Mouse (Mus musculus) left cerebral cortex, adult 18-20 months (tissue): ENCODE results near the gene Ankrd55. TPM values are rescaled to one million over a fixed set of nuclear protein-coding genes. Genes with fewer than 3 reads are reported as not detected.

ENCODE experiments used
- DNase-seq, 2 experiments: peaks; one replicate each; pipeline ENCODE4 v3.0.0; 2021 to 2022; ENCODE audit warnings: low spot score in 2 of 2, mixed read lengths in 1 of 2
- total RNA-seq, 2 experiments: library from RNA; stranded (reverse); gene quantifications; 2 replicates each; pipeline ENCODE4 v1.2.3; 2021

Ankrd55 gene
- total RNA-seq, 2 experiments from 2014 or later, result 4.9 to 5.4 TPM

GRCm38 (mm10) chr13:112340761-112341160 lies 52.5 kb downstream of the Ankrd55 start:
- no peak for DNase-seq

GRCm38 (mm10) chr13:112342971-112343627 lies 54.8 kb downstream of the Ankrd55 start:
- DNase-seq, result no peak

- no peak for DNase-seq
Measured at GRCm38 (mm10) chr13:112343628-112344009, 55.4 kb downstream of the Ankrd55 start.

- DNase-seq, result no peak
Measured at GRCm38 (mm10) chr13:112344270-112344864, 56.1 kb downstream of the Ankrd55 start.

GRCm38 (mm10) chr13:112345542-112345941 lies 57.3 kb downstream of the Ankrd55 start:
- DNase-seq, result no peak

- DNase-seq, result no peak
Measured at GRCm38 (mm10) chr13:112346031-112346430, 57.8 kb downstream of the Ankrd55 start.

GRCm38 (mm10) chr13:112346659-112347142 lies 58.5 kb downstream of the Ankrd55 start:
- no peak for DNase-seq

- DNase-seq, result no peak
Measured at GRCm38 (mm10) chr13:112348250-112348649, 60.0 kb downstream of the Ankrd55 start.

GRCm38 (mm10) chr13:112348896-112349484 lies 60.7 kb downstream of the Ankrd55 start:
- no peak for DNase-seq

GRCm38 (mm10) chr13:112349500-112349899 lies 61.2 kb downstream of the Ankrd55 start:
- DNase-seq, result no peak

GRCm38 (mm10) chr13:112351943-112352342 lies 63.7 kb downstream of the Ankrd55 start:
- no peak for DNase-seq

- DNase-seq, result no peak
Measured at GRCm38 (mm10) chr13:112354109-112354867, 66.0 kb downstream of the Ankrd55 start.

- DNase-seq, result no peak
Measured at GRCm38 (mm10) chr13:112354958-112355357, 66.7 kb downstream of the Ankrd55 start.

- DNase-seq, result no peak
Measured at GRCm38 (mm10) chr13:112355794-112356486, 67.7 kb downstream of the Ankrd55 start.

GRCm38 (mm10) chr13:112361575-112361974 lies 73.3 kb downstream of the Ankrd55 start:
- no peak for DNase-seq

- DNase-seq, result no peak
Measured at GRCm38 (mm10) chr13:112363218-112363617, 75.0 kb downstream of the Ankrd55 start.

GRCm38 (mm10) chr13:112363746-112364145 lies 75.5 kb downstream of the Ankrd55 start:
- no peak for DNase-seq

- no peak for DNase-seq
Measured at GRCm38 (mm10) chr13:112364698-112365097, 76.4 kb downstream of the Ankrd55 start.

- no peak for DNase-seq
Measured at GRCm38 (mm10) chr13:112365303-112365702, 77.1 kb downstream of the Ankrd55 start.

GRCm38 (mm10) chr13:112365762-112366161 lies 77.5 kb downstream of the Ankrd55 start:
- DNase-seq, result no peak
